Mouse (Mus musculus): ENCODE results near the gene Ttc39a.

GRCm38 (mm10) chr4:109434256-109434655 is 27.8 kb downstream of the Ttc39a start:
- no peak for TF ChIP-seq CTCF (IDR thresholded peaks at IDR 0.05; ENCODE audit: low read depth, low read length)
- TF ChIP-seq POLR2A (IDR thresholded peaks at IDR 0.05; ENCODE audit: borderline replicate concordance, low read depth, low read length): no peak

Data from bone marrow macrophage, adult 2 months (primary cell).